Mouse (Mus musculus) midbrain, postnatal 0 days (tissue): ENCODE results near the gene Tle6. TPM values are rescaled to one million over a fixed set of nuclear protein-coding genes. Genes with fewer than 3 reads are reported as not detected.

Experiments used
- ATAC-seq: fragments of 200-750 bp; cut with Nextera tagmentation; 2 replicates; pipeline ENCODE4 v1.8.0; 2017; ENCODE audit warnings: moderate number of reproducible peaks, mild to moderate bottlenecking, moderate TSS enrichment, moderate library complexity; ENCODE audit not compliant: low FRiP score
- DNase-seq: peaks from one replicate; pipeline ENCODE4 v3.0.0-alpha.2; 2015; ENCODE audit warnings: low spot score
- H3K27ac ChIP-seq: fragments of 300-500 bp; sonication (generic); 2 replicates; pipeline ENCODE4 v1.5.1; 2014; ENCODE audit warnings: low read depth, mild to moderate bottlenecking, low read length, mixed read lengths
- H3K27me3 ChIP-seq: fragments of 300-500 bp; sonication (generic); 2 replicates; pipeline ENCODE4 v1.6.1; 2014; ENCODE audit warnings: low read length, control low read depth, mixed read lengths; ENCODE audit not compliant: insufficient read depth
- H3K36me3 ChIP-seq: fragments of 300-500 bp; sonication (generic); 2 replicates; pipeline ENCODE4 v1.6.1; 2014; ENCODE audit warnings: low read length, control low read depth, mixed read lengths; ENCODE audit not compliant: insufficient read depth
- H3K4me1 ChIP-seq: fragments of 300-500 bp; sonication (generic); 2 replicates; pipeline ENCODE4 v1.6.1; 2014; ENCODE audit warnings: mild to moderate bottlenecking, control low read depth, antibody characterized with exemption, low read length, mixed read lengths; ENCODE audit not compliant: insufficient read depth
- H3K4me2 ChIP-seq: fragments of 300-500 bp; sonication (generic); 2 replicates; pipeline ENCODE4 v1.6.1; 2014; ENCODE audit warnings: low read depth, mild to moderate bottlenecking, low read length, mixed read lengths; ENCODE audit not compliant: poor library complexity, severe bottlenecking
- H3K4me3 ChIP-seq: fragments of 300-500 bp; sonication (generic); 2 replicates; pipeline ENCODE4 v1.5.1; 2014; ENCODE audit warnings: low read depth, mild to moderate bottlenecking, low read length, moderate library complexity
- H3K9ac ChIP-seq: fragments of 300-500 bp; sonication (generic); replicated peaks from 2 replicates; pipeline ENCODE4 v1.6.1; 2014; ENCODE audit warnings: mild to moderate bottlenecking, low read length, moderate library complexity, mixed read lengths; ENCODE audit not compliant: poor library complexity, severe bottlenecking
- H3K9me3 ChIP-seq: fragments of 300-500 bp; sonication (generic); 2 replicates; pipeline ENCODE4 v1.6.1; 2016; ENCODE audit warnings: low read length, control low read depth
- CTCF ChIP-seq: IDR thresholded peaks from 2 replicates; pipeline ENCODE4 v1.5.1; 2016; ENCODE audit warnings: antibody characterized with exemption, mild to moderate bottlenecking
- WGBS: fragments of 180-500 bp; shearing (Covaris S2); extraction: QIAGEN DNeasy Blood & Tissue Kit; methylation state at CpG from one replicate; pipeline ENCODE4 v1.1.7; 2014; 5-methylcytosine and 5-hydroxymethylcytosine counted together
- polyA plus RNA-seq: library from polyadenylated mRNA; unstranded; fragments of >200 nt; fragmentation: Nextera tagmentation; extraction: Ambion mirVana; gene quantifications from 2 replicates; pipeline ENCODE4 v1.2.1, GENCODE M21; 2015
- total RNA-seq: library from RNA; depleted of rRNA; stranded (reverse); fragments of >200 nt; gene quantifications from 2 replicates; pipeline ENCODE4 v1.2.3, GENCODE M21; 2014

Tle6 gene
- total and polyA plus RNA-seq, 2 experiments from 2014 or later = 7.5 to 13.3 TPM

GRCm38 (mm10) chr10:81562411-81562810 lies 38.5 kb downstream of the Tle6 start:
- WGBS = 75% methylated on average over 6 of the region's 6 CpGs
- H3K4me1 ChIP-seq = peaks cover 6% of the 10 kb centered on the region; the same call in 1 of the 2 replicates
- TF ChIP-seq CTCF = no peak

GRCm38 (mm10) chr10:81560719-81561459 lies 40.0 kb downstream of the Tle6 start:
- Histone ChIP-seq H3K27me3 (no peaks in the 10 kb centered on the region), H3K27ac (peak overlapping the region; percentile 83; the same call in 1 of the 2 replicates), H3K4me2 (peak overlapping the region; percentile 95), H3K4me1 (peaks cover 6% of the 10 kb centered on the region; the same call in 1 of the 2 replicates), H3K4me3 (peak overlapping the region; percentile 75), H3K9me3 (no peaks in the 10 kb centered on the region), H3K9ac (peak overlapping the region; percentile 94), H3K36me3 (peaks cover 16% of the 10 kb centered on the region)
- WGBS = 35% methylated on average over 16 of the region's 16 CpGs
- ATAC-seq = peak; percentile 3; the same call in 1 of the 2 replicates
- no peak for DNase-seq
- TF ChIP-seq CTCF = no peak

More at GRCm38 (mm10) chr10:81562411-81562810, 38.5 kb downstream of the Tle6 start:
- H3K27me3 ChIP-seq = 0 out of 2 replicates have a peak, but pooled peaks cover 3% of the 10 kb centered on the region
- ATAC-seq (no peak), DNase-seq (no peak)
- H3K9me3 ChIP-seq = no peaks in the 10 kb centered on the region
- no peak overlapping the region for H3K27ac ChIP-seq
- H3K9ac ChIP-seq = no peak overlapping the region
- H3K4me3 ChIP-seq = no peak overlapping the region
- peaks cover 27% of the 10 kb centered on the region for H3K36me3 ChIP-seq
- no peak overlapping the region for H3K4me2 ChIP-seq

GRCm38 (mm10) chr10:81559627-81560539 lies 41.0 kb downstream of the Tle6 start:
- peak overlapping the region; percentile 75 for H3K4me3 ChIP-seq
- under 1% methylated on average over 29 of the region's 36 CpGs for WGBS
- ATAC-seq (peak; percentile 32), DNase-seq (peak; percentile 37)
- peaks cover 7% of the 10 kb centered on the region; the same call in 1 of the 2 replicates for H3K36me3 ChIP-seq
- TF ChIP-seq CTCF = no peak; the same call in 1 of the 2 replicates
- H3K9ac ChIP-seq = peak overlapping the region; percentile 94
- H3K4me2 ChIP-seq = peak overlapping the region; percentile 95
- H3K9me3 ChIP-seq = no peaks in the 10 kb centered on the region
- H3K4me1 ChIP-seq = peaks cover 6% of the 10 kb centered on the region; the same call in 1 of the 2 replicates
- H3K27me3 ChIP-seq = no peaks in the 10 kb centered on the region
- H3K27ac ChIP-seq = peak overlapping the region; percentile 83

- Histone ChIP-seq H3K9me3 (no peaks in the 10 kb centered on the region), H3K4me2 (peak within 1 kb of the TSS; percentile 95), H3K27me3 (no peaks in the 10 kb centered on the region), H3K4me1 (peaks cover 6% of the 10 kb centered on the region; the same call in 1 of the 2 replicates), H3K4me3 (peak within 1 kb of the TSS; percentile 75), H3K36me3 (peaks cover under 1% of the 10 kb centered on the region; the same call in 1 of the 2 replicates), H3K9ac (peak within 1 kb of the TSS; percentile 94), H3K27ac (peak within 1 kb of the TSS; percentile 83)
- WGBS = 0% methylated on average over 17 of the region's 53 CpGs
- TF ChIP-seq CTCF = no peak
- ATAC-seq (peak; percentile 52), DNase-seq (peak; percentile 55)
These were observed 41.7 kb downstream of the Tle6 start, which contains the start of gene Aes for GRCm38 (mm10) chr10:81559163-81559626. TSS of gene Aes (plus strand) at chr10:81559488.

- WGBS = 50% methylated on average over 1 of the region's 1 CpGs
- Histone ChIP-seq H3K27me3 (no peaks in the 10 kb centered on the region), H3K4me1 (peaks cover 6% of the 10 kb centered on the region; the same call in 1 of the 2 replicates), H3K27ac (no peak overlapping the region), H3K9ac (no peak overlapping the region), H3K9me3 (no peaks in the 10 kb centered on the region), H3K4me2 (no peak overlapping the region), H3K4me3 (no peak overlapping the region), H3K36me3 (no peaks in the 10 kb centered on the region)
- no peak for DNase-seq
- TF ChIP-seq CTCF = no peak
- ATAC-seq = no peak
These were observed 43.4 kb downstream of the Tle6 start for GRCm38 (mm10) chr10:81557491-81557890.
